Mouse (Mus musculus): ENCODE measurements around the gene Olfr1494. TPM values are rescaled to one million over a fixed set of nuclear protein-coding genes. Genes with fewer than 3 reads are reported as not detected.

Gene Olfr1494
- total RNA-seq (2014; rRNA removed), result not detected in 2 replicates
- polyA plus RNA-seq (2015; fragmentation: Nextera tagmentation; extraction: Ambion mirVana), result not detected in 2 replicates

- DNase-seq (no peak), ATAC-seq (no peak)
- Histone ChIP-seq H3K4me1 (ENCODE audit: insufficient read depth) (no peaks in the 10 kb centered on the region), H3K27me3 (ENCODE audit: insufficient read depth, low read length) (no peaks in the 10 kb centered on the region), H3K4me3 (ENCODE audit: low read depth, low read length) (no peak within 1 kb of the TSS), H3K4me2 (ENCODE audit: low read depth) (no peak within 1 kb of the TSS), H3K27ac (ENCODE audit: low read depth, low read length) (no peak within 1 kb of the TSS), H3K9me3 (ENCODE audit: low read length) (no peaks in the 10 kb centered on the region), H3K9ac (no peak within 1 kb of the TSS), H3K36me3 (ENCODE audit: insufficient read depth) (no peaks in the 10 kb centered on the region)
- no peak for TF ChIP-seq CTCF (IDR thresholded peaks at IDR 0.05; ENCODE audit: low read depth)
- 92% methylated on average over 4 of the region's 4 CpGs for WGBS
Measured at GRCm38 (mm10) chr19:13739428-13739827, at the start of gene Olfr1494. Gene Olfr1494 (plus strand): TSS chr19:13739728.

- no peak for ATAC-seq
- Histone ChIP-seq H3K9ac (no peak within 1 kb of the TSS), H3K9me3 (ENCODE audit: low read length) (no peaks in the 10 kb centered on the region), H3K4me3 (ENCODE audit: low read depth, low read length) (no peak within 1 kb of the TSS), H3K4me1 (ENCODE audit: insufficient read depth) (no peaks in the 10 kb centered on the region), H3K36me3 (ENCODE audit: insufficient read depth) (no peaks in the 10 kb centered on the region), H3K27me3 (ENCODE audit: insufficient read depth, low read length) (no peaks in the 10 kb centered on the region), H3K4me2 (ENCODE audit: low read depth) (no peak within 1 kb of the TSS), H3K27ac (ENCODE audit: low read depth, low read length) (no peak within 1 kb of the TSS)
- WGBS, result 70% methylated on average over 3 of the region's 3 CpGs
- TF ChIP-seq CTCF (IDR thresholded peaks at IDR 0.05; ENCODE audit: low read depth), result no peak
- DNase-seq, result no peak
Measured at GRCm38 (mm10) chr19:13696968-13697367, 42.6 kb upstream of the Olfr1494 start, which contains the start of gene Olfr1491. Gene Olfr1491 (plus strand): TSS chr19:13697268.

GRCm38 (mm10) chr19:13722978-13723377 lies 16.6 kb upstream of the Olfr1494 start, which contains the start of gene Olfr1493-ps1:
Gene Olfr1493-ps1 (plus strand): TSS chr19:13723278.
- DNase-seq, result no peak
- H3K4me2 ChIP-seq (ENCODE audit: low read depth), result no peak within 1 kb of the TSS
- TF ChIP-seq CTCF (IDR thresholded peaks at IDR 0.05; ENCODE audit: low read depth), result no peak
- no peaks in the 10 kb centered on the region for H3K4me1 ChIP-seq (ENCODE audit: insufficient read depth)
- no peak within 1 kb of the TSS for H3K27ac ChIP-seq (ENCODE audit: low read depth, low read length)
- H3K9ac ChIP-seq, result no peak within 1 kb of the TSS
- H3K4me3 ChIP-seq (ENCODE audit: low read depth, low read length), result no peak within 1 kb of the TSS
- H3K27me3 ChIP-seq (ENCODE audit: insufficient read depth, low read length), result no peaks in the 10 kb centered on the region
- 53% methylated on average over 2 of the region's 2 CpGs for WGBS
- no peaks in the 10 kb centered on the region for H3K36me3 ChIP-seq (ENCODE audit: insufficient read depth)
- no peak for ATAC-seq
- H3K9me3 ChIP-seq (ENCODE audit: low read length), result no peaks in the 10 kb centered on the region

GRCm38 (mm10) chr19:13749366-13749765 lies 9.8 kb downstream of the Olfr1494 start:
- no peak for DNase-seq

GRCm38 (mm10) chr19:13764306-13764705 lies 24.8 kb downstream of the Olfr1494 start, which contains the start of gene Olfr1495:
Gene Olfr1495 (plus strand): TSS chr19:13764606.
- H3K27ac ChIP-seq (ENCODE audit: low read depth, low read length), result no peak within 1 kb of the TSS
- no peaks in the 10 kb centered on the region for H3K4me1 ChIP-seq (ENCODE audit: insufficient read depth)
- H3K9ac ChIP-seq, result no peak within 1 kb of the TSS
- no peaks in the 10 kb centered on the region for H3K9me3 ChIP-seq (ENCODE audit: low read length)
- no peak within 1 kb of the TSS for H3K4me2 ChIP-seq (ENCODE audit: low read depth)
- no peaks in the 10 kb centered on the region for H3K27me3 ChIP-seq (ENCODE audit: insufficient read depth, low read length)
- WGBS, result 83% methylated on average over 3 of the region's 3 CpGs
- no peaks in the 10 kb centered on the region for H3K36me3 ChIP-seq (ENCODE audit: insufficient read depth)
- no peak for DNase-seq
- no peak within 1 kb of the TSS for H3K4me3 ChIP-seq (ENCODE audit: low read depth, low read length)
- no peak for TF ChIP-seq CTCF (IDR thresholded peaks at IDR 0.05; ENCODE audit: low read depth)
- no peak for ATAC-seq

More at GRCm38 (mm10) chr19:13749366-13749765, 9.8 kb downstream of the Olfr1494 start:
- no peak overlapping the region for H3K27ac ChIP-seq (ENCODE audit: low read depth, low read length)
- no peak overlapping the region for H3K4me3 ChIP-seq (ENCODE audit: low read depth, low read length)
- no peak for ATAC-seq
- no peaks in the 10 kb centered on the region for H3K9me3 ChIP-seq (ENCODE audit: low read length)
- no peaks in the 10 kb centered on the region for H3K4me1 ChIP-seq (ENCODE audit: insufficient read depth)
- WGBS, result 92% methylated on average over 1 of the region's 1 CpGs
- H3K36me3 ChIP-seq (ENCODE audit: insufficient read depth), result no peaks in the 10 kb centered on the region
- no peak overlapping the region for H3K9ac ChIP-seq
- H3K27me3 ChIP-seq (ENCODE audit: insufficient read depth, low read length), result no peaks in the 10 kb centered on the region
- H3K4me2 ChIP-seq (ENCODE audit: low read depth), result no peak overlapping the region
- no peak for TF ChIP-seq CTCF (IDR thresholded peaks at IDR 0.05; ENCODE audit: low read depth)

- Histone ChIP-seq H3K4me2 (ENCODE audit: low read depth) (no peak overlapping the region), H3K4me3 (ENCODE audit: low read depth, low read length) (no peak overlapping the region), H3K4me1 (ENCODE audit: insufficient read depth) (no peaks in the 10 kb centered on the region), H3K36me3 (ENCODE audit: insufficient read depth) (no peaks in the 10 kb centered on the region), H3K27ac (ENCODE audit: low read depth, low read length) (no peak overlapping the region), H3K27me3 (ENCODE audit: insufficient read depth, low read length) (no peaks in the 10 kb centered on the region), H3K9ac (no peak overlapping the region), H3K9me3 (ENCODE audit: low read length) (no peaks in the 10 kb centered on the region)
- no peak for ATAC-seq
- 95% methylated on average over 9 of the region's 9 CpGs for WGBS
- no peak for TF ChIP-seq CTCF (IDR thresholded peaks at IDR 0.05; ENCODE audit: low read depth)
- no peak for DNase-seq
Measured at GRCm38 (mm10) chr19:13768565-13769276, 29.2 kb downstream of the Olfr1494 start.

GRCm38 (mm10) chr19:13777578-13777977 lies 38.0 kb downstream of the Olfr1494 start, which contains the start of gene Olfr1496:
Gene Olfr1496 (plus strand): TSS chr19:13777878.
- Histone ChIP-seq H3K27me3 (ENCODE audit: insufficient read depth, low read length) (no peaks in the 10 kb centered on the region), H3K4me2 (ENCODE audit: low read depth) (no peak within 1 kb of the TSS), H3K36me3 (ENCODE audit: insufficient read depth) (no peaks in the 10 kb centered on the region), H3K27ac (ENCODE audit: low read depth, low read length) (no peak within 1 kb of the TSS), H3K9ac (no peak within 1 kb of the TSS), H3K4me3 (ENCODE audit: low read depth, low read length) (no peak within 1 kb of the TSS), H3K9me3 (ENCODE audit: low read length) (no peaks in the 10 kb centered on the region), H3K4me1 (ENCODE audit: insufficient read depth) (no peaks in the 10 kb centered on the region)
- 92% methylated on average over 1 of the region's 1 CpGs for WGBS
- no peak for DNase-seq
- TF ChIP-seq CTCF (IDR thresholded peaks at IDR 0.05; ENCODE audit: low read depth), result no peak
- ATAC-seq, result no peak
